Comparison of ENCODE assay signal across 8 mouse cellular contexts in the genomic region with DNA sequence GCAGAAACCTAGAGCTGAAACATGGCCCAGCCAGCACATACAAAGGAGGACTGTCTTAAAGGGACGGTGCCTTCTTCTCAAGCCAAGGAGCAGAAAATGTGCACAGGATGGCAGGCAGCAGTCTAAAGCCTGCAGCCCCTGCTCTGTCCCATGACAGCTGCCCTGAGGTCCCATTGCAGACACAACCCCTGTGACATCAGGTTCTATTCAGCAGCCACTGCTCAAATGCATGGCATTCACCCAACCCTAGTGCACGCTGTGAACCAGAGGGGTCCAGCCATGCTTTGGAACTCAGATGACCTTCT. TPM values are rescaled to one million over a fixed set of nuclear protein-coding genes. Genes with fewer than 3 reads are reported as not detected.
DNase-seq lines count a peak whose midpoint lies in the region; ATAC-seq and TF ChIP-seq lines count a peak whose summit lies in the region.

No protein-coding gene starts in this region.

- no peak for TF ChIP-seq CTCF in left cerebral cortex, adult 2 months (IDR thresholded peaks at IDR 0.05)

- 13% methylated on average over 2 of the region's 2 CpGs for WGBS in hindbrain, embryonic 14.5 days
- 22% methylated on average over 2 of the region's 2 CpGs for WGBS in neural tube, embryonic 12.5 days

- H3K4me3 ChIP-seq in left cerebral cortex, adult 2 months: peak overlapping the region; percentile 33
- H3K4me3 ChIP-seq in hindbrain, embryonic 14.5 days (replicated peaks; ENCODE audit: low read length): peak overlapping the region; percentile 22; the same call in 1 of the 2 replicates
- H3K4me3 ChIP-seq in neural tube, embryonic 12.5 days: peak overlapping the region; percentile 15; the same call in 1 of the 2 replicates

- peaks cover 84% of the 10 kb centered on the region for H3K4me1 ChIP-seq in hindbrain, embryonic 14.5 days (replicated peaks; ENCODE audit: control insufficient read depth, insufficient read depth, low read length)
- peaks cover 71% of the 10 kb centered on the region for H3K4me1 ChIP-seq in neural tube, embryonic 12.5 days

- intact Hi-C loops in left cerebral cortex, adult 2 months (cut with DNase I): no loop called here
- intact Hi-C loops in left cerebral cortex, postnatal 36 days (cut with DNase I): no loop called here

- H3K9me3 ChIP-seq in hindbrain, embryonic 14.5 days (ENCODE audit: control insufficient read depth, low read length): no peaks in the 10 kb centered on the region
- no peaks in the 10 kb centered on the region for H3K9me3 ChIP-seq in neural tube, embryonic 12.5 days

- H3K27ac ChIP-seq in left cerebral cortex, adult 2 months: peak overlapping the region; percentile 94
- H3K27ac ChIP-seq in hindbrain, embryonic 14.5 days: peak overlapping the region; percentile 86
- peak overlapping the region; percentile 75 for H3K27ac ChIP-seq in neural tube, embryonic 12.5 days

- H3K36me3 ChIP-seq in hindbrain, embryonic 14.5 days (replicated peaks; ENCODE audit: control insufficient read depth, insufficient read depth): no peaks in the 10 kb centered on the region
- no peaks in the 10 kb centered on the region for H3K36me3 ChIP-seq in neural tube, embryonic 12.5 days

- peak overlapping the region; percentile 71 for H3K4me2 ChIP-seq in hindbrain, embryonic 14.5 days (replicated peaks)
- H3K4me2 ChIP-seq in neural tube, embryonic 12.5 days (replicated peaks): peak overlapping the region; percentile 68

- no peak for ATAC-seq in hindbrain, embryonic 14.5 days (ENCODE audit: low FRiP score)
- no peak for ATAC-seq in neural tube, embryonic 12.5 days (ENCODE audit: low FRiP score, low read depth)
- no peak for ATAC-seq in monocyte, adult 5-6 weeks (replicated peaks; ENCODE audit: insufficient number of reproducible peaks, low FRiP score, low TSS enrichment, poor library complexity, severe bottlenecking)

- peak overlapping the region; percentile 57 for H3K9ac ChIP-seq in hindbrain, embryonic 14.5 days
- peak overlapping the region; percentile 43 for H3K9ac ChIP-seq in neural tube, embryonic 12.5 days

- no peaks in the 10 kb centered on the region for H3K27me3 ChIP-seq in hindbrain, embryonic 14.5 days (ENCODE audit: control insufficient read depth, insufficient read depth, low read length)
- H3K27me3 ChIP-seq in neural tube, embryonic 12.5 days (replicated peaks): no peaks in the 10 kb centered on the region

- DNase-seq in cerebellum, adult 11-12 months: peak; percentile 59
- no peak for DNase-seq in cerebellum, adult 11 months
- no peak for DNase-seq in left cerebral cortex, adult 2 months (ENCODE audit: extremely low spot score in 1 of 2, low spot score in 2 of 2)
- DNase-seq in left cerebral cortex, postnatal 36 days (ENCODE audit: low spot score in 2 of 2): no peak
- DNase-seq in hindbrain, embryonic 14.5 days (ENCODE audit: low spot score): no peak
- no peak for DNase-seq in MN1 (ENCODE audit: low spot score)

RNA-seq across cellular contexts. Expression of a gene that starts 50.1 kb away (rescaled TPM):
- 10 to 100 TPM; 65.2 to 69.3 TPM for total RNA-seq in left cerebral cortex, adult 2 months (2021)
- 10 to 100 TPM; 65.9 to 67.3 TPM for total RNA-seq in left cerebral cortex, postnatal 36 days (2021)
- 18.1 and 18.7 TPM in 2 replicates for polyA plus RNA-seq in hindbrain, embryonic 14.5 days (2014; fragmentation: Nextera tagmentation; extraction: Ambion mirVana)
- 30.0 and 30.8 TPM in 2 replicates for polyA plus RNA-seq in neural tube, embryonic 12.5 days (2016; fragmentation: Nextera tagmentation; extraction: Ambion mirVana)
- total RNA-seq in monocyte, adult 5-6 weeks (2017): 110 to 193 TPM (median 136 TPM) in 3 replicates
